Mouse (Mus musculus) CD4-positive helper T cell, adult 2 months (primary cell): Measurements from ENCODE around the gene Gm10271.

Experiments used
- DNase-seq: peaks from one replicate; pipeline ENCODE4 v3.0.0-alpha.2; 2012; ENCODE audit warnings: low read depth, missing footprints, low spot score

Gm10271 gene

GRCm38 (mm10) chr10:116933794-116934193, 38.6 kb downstream of the Gm10271 start:
- peak; percentile 28 for DNase-seq

- peak; percentile 28 for DNase-seq
Observed at GRCm38 (mm10) chr10:116932418-116932817, 40.0 kb downstream of the Gm10271 start.

GRCm38 (mm10) chr10:116931497-116932179, 40.8 kb downstream of the Gm10271 start:
- DNase-seq, result peak; percentile 56

- peak; percentile 62 for DNase-seq
Observed at GRCm38 (mm10) chr10:116930936-116931335, 41.5 kb downstream of the Gm10271 start.

- DNase-seq, result peak; percentile 86
Observed at GRCm38 (mm10) chr10:116930506-116930905, 41.9 kb downstream of the Gm10271 start.

GRCm38 (mm10) chr10:116928826-116929225, 43.6 kb downstream of the Gm10271 start:
- no peak for DNase-seq

- DNase-seq, result no peak
Observed at GRCm38 (mm10) chr10:116926428-116927113, 45.8 kb downstream of the Gm10271 start.

- DNase-seq, result peak; percentile 40
Observed at GRCm38 (mm10) chr10:116923651-116924495, 48.5 kb downstream of the Gm10271 start.

- peak; percentile 34 for DNase-seq
Observed at GRCm38 (mm10) chr10:116922161-116922560, 50.2 kb downstream of the Gm10271 start.

GRCm38 (mm10) chr10:116921416-116921815, 51.0 kb downstream of the Gm10271 start:
- DNase-seq, result no peak

- peak; percentile 27 for DNase-seq
Observed at GRCm38 (mm10) chr10:116920641-116921040, 51.8 kb downstream of the Gm10271 start.

GRCm38 (mm10) chr10:116919368-116920317, 52.8 kb downstream of the Gm10271 start:
- peak; percentile 52 for DNase-seq

GRCm38 (mm10) chr10:116916581-116916980, 55.8 kb downstream of the Gm10271 start:
- DNase-seq, result peak; percentile 33

- DNase-seq, result peak; percentile 20
Observed at GRCm38 (mm10) chr10:116915286-116915685, 57.1 kb downstream of the Gm10271 start.

- peak; percentile 47 for DNase-seq
Observed at GRCm38 (mm10) chr10:116914586-116914985, 57.8 kb downstream of the Gm10271 start.

- DNase-seq, result peak; percentile 92
Observed at GRCm38 (mm10) chr10:116913647-116914273, 58.6 kb downstream of the Gm10271 start.

- DNase-seq, result peak; percentile 15
Observed at GRCm38 (mm10) chr10:116912850-116913249, 59.6 kb downstream of the Gm10271 start.

- DNase-seq, result no peak
Observed at GRCm38 (mm10) chr10:116908901-116909642, 63.3 kb downstream of the Gm10271 start.
